Mouse (Mus musculus): ENCODE data around the gene Ppp2r2d. TPM values are rescaled to one million over a fixed set of nuclear protein-coding genes. Genes with fewer than 3 reads are reported as not detected.

Gene Ppp2r2d
- 49.2 and 69.8 TPM in 2 replicates for polyA plus RNA-seq (2011; ENCODE audit: insufficient read length, low read depth, missing spikeins)

DNA sequence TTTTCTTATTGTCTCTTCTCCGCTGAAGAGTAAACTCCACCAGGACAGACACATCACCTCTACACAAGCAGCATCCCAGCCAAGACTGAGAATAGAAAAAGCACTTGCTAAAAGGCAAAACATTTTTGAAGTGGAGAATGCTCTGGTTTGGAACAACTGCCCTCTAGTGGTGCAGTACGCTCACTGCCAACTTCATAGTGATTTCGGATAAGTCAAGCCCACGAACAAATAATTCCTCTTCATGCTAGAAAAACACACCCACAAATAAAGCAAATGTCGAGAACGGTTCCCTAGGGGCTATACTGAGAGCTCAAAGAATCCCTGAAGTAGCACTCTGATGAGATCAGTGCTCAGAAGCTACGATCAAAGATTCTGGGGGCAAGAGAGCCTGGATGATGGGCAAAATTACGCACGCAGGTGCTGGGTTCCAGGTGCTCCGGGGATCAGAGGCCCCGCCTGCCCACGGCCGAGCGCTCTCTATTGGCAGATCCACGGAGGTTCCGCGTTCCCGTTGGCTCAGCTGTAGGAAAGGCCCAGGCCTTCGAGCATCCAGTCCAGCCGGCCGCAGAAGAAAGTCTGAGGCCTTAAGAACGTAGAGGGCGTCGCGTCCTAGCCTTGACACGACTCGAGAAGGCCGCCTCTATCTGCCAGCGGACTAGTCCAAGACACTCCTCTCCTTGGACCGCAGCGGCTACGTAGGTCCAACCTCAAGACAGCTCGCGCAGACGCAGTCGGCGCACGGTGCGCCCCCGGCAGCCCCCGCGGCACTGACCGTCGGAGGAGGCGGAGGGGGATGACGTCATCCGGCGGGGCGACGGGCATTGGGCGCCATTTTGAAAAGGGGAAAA is at the start of gene Ppp2r2d, which contains the start of gene Mapk1ip1:
Gene Ppp2r2d, plus strand, starts transcription at position 536 of the 848 bp plus-strand sequence.
Gene Mapk1ip1, minus strand, starts transcription at position 730 of the 848 bp plus-strand sequence.
- Histone ChIP-seq H3K4me1 (ENCODE audit: control insufficient read depth, insufficient read depth, low read length) (peaks cover 12% of the 10 kb centered on the region), H3K27ac (ENCODE audit: insufficient read depth, low read length) (peak within 1 kb of the TSS; percentile 88), H3K4me3 (ENCODE audit: insufficient read depth, low read length) (peak within 1 kb of the TSS; percentile 97)
- TF ChIP-seq POLR2A (IDR thresholded peaks at IDR 0.05; ENCODE audit: low read depth, low read length) (peak; percentile 95), CTCF (IDR thresholded peaks at IDR 0.05; ENCODE audit: borderline replicate concordance, insufficient read depth, low read length) (0 out of 2 replicates have a peak, but pooled peaks have one; percentile 16)

DNA sequence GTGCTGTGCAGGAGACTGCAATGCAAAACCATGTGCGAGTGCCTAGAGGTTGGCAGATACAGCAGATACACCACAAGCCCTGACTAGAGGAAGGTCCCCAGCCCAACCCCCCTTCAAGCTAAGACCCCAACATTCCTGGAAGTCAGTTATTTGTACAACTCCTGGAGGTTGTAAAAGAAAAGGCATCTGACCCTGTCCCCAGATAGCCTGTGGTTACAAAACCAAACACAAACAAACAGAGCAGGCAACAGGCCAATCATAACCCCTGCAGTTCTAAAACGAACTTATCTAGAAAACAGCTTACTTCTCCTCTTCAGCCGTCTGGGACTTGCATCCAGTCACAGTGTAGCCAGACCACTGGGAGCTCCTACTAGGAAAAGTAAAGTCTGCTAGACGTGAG is 42.5 kb upstream of the Ppp2r2d start:
- H3K27ac ChIP-seq (ENCODE audit: insufficient read depth, low read length) = no peak overlapping the region
- no peaks in the 10 kb centered on the region for H3K4me1 ChIP-seq (ENCODE audit: control insufficient read depth, insufficient read depth, low read length)
- no peak overlapping the region for H3K4me3 ChIP-seq (ENCODE audit: insufficient read depth, low read length)
- TF ChIP-seq CTCF (IDR thresholded peaks at IDR 0.05; ENCODE audit: borderline replicate concordance, insufficient read depth, low read length) (no peak), POLR2A (IDR thresholded peaks at IDR 0.05; ENCODE audit: low read depth, low read length) (no peak)

DNA sequence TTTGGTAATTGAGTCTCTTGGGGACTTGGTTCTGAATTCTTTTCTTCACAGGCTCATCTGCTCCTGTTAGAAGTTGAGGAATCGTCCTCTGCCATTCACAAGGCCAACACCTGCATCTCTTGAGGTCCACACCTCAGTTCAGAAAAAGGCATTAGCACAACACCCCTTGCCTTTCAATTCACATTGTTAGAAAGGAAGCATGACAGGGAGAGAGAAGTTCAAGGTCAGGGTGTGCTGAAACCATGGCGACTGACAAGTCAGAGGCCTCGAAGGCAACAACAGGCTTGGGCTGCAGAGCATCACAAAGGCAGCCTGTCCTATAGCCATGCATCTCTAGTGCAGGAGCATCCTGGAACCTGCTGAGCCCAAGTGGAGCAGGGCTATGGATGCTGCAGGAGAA is 38.7 kb upstream of the Ppp2r2d start:
- Histone ChIP-seq H3K4me1 (ENCODE audit: control insufficient read depth, insufficient read depth, low read length) (no peaks in the 10 kb centered on the region), H3K4me3 (ENCODE audit: insufficient read depth, low read length) (no peak overlapping the region), H3K27ac (ENCODE audit: insufficient read depth, low read length) (no peak overlapping the region)
- TF ChIP-seq POLR2A (IDR thresholded peaks at IDR 0.05; ENCODE audit: low read depth, low read length) (no peak), CTCF (IDR thresholded peaks at IDR 0.05; ENCODE audit: borderline replicate concordance, insufficient read depth, low read length) (no peak)

DNA sequence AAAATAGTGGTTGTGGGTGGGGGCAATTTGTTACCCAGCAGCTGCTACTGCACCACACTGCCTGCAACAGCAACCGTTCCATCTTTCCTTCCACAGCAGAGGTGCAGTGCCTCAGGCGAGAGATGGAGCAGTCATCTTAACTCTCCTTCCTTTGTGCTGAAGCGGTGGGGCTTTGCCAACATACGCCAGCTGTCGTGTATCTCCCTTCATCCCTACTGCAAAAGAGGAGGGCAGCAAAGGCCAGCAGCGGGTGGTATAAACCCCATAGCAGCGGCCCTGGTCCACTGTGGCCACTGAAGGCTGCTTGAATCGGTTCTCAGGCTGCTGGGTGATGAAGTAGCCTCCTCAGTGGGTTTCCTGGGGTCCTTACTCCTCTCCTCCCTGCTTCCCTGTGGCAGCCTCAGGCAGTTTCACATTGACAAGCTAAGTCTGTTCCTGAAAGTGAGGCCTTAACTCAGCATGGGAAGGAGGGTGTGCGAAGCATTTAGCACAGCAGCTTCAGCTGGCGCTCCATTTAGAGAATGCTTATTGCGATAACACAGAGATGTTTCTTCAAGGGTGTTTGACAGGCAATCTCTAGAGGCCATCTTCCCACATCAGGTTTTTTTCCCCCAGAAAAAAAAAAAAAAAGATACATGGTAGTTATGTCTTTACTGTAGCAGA is 32.5 kb upstream of the Ppp2r2d start:
- no peak for TF ChIP-seq POLR2A (IDR thresholded peaks at IDR 0.05; ENCODE audit: low read depth, low read length)
- TF ChIP-seq CTCF (IDR thresholded peaks at IDR 0.05; ENCODE audit: borderline replicate concordance, insufficient read depth, low read length) = no peak
- no peak overlapping the region for H3K4me3 ChIP-seq (ENCODE audit: insufficient read depth, low read length)
- H3K4me1 ChIP-seq (ENCODE audit: control insufficient read depth, insufficient read depth, low read length) = peaks cover 3% of the 10 kb centered on the region; the same call in 1 of the 2 replicates
- no peak overlapping the region for H3K27ac ChIP-seq (ENCODE audit: insufficient read depth, low read length)

DNA sequence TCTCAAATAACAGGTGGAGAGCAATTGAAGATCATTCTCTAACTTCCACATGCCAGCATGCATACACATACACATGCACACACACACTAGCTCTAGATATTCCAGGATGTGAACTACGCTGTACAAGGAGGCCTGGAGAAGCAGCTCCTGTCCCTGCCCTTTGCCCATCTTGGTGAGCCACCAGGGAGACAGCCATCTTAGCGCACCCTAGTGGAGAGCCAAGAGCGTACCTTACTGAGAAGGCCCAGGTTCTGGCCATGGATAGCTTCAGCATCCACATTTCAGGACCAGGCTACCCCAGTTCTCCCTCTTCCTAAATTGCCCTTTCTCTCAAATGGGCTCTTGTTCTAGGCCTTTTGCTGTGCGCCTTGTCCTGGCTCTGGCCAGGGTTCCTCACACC is 27.6 kb upstream of the Ppp2r2d start:
- Histone ChIP-seq H3K27ac (ENCODE audit: insufficient read depth, low read length) (no peak overlapping the region), H3K4me1 (ENCODE audit: control insufficient read depth, insufficient read depth, low read length) (peaks cover 3% of the 10 kb centered on the region; the same call in 1 of the 2 replicates)
- TF ChIP-seq POLR2A (IDR thresholded peaks at IDR 0.05; ENCODE audit: low read depth, low read length) (no peak), CTCF (IDR thresholded peaks at IDR 0.05; ENCODE audit: borderline replicate concordance, insufficient read depth, low read length) (0 out of 2 replicates have a peak, but pooled peaks have one; percentile 3)

DNA sequence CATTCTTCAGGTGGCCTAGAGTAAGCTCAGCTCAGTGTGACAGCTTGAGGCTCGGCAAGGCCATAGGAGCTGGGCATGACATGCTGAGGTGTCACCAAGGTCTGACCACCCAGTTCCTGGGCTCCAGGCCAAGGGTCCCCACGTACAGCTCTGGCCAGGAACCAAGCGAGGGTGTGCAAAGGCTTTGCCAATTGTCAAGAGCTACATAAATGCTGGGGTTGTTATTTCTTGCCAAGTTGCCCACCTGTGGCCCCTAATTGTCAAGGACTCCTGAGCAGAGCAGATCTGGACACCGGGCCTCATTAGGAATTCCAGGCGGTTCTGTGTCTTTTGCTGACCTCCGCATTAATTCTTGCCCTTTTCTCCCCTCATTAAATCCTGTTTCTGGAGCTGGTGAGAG is 21.5 kb upstream of the Ppp2r2d start:
- H3K27ac ChIP-seq (ENCODE audit: insufficient read depth, low read length) = no peak overlapping the region
- no peak overlapping the region for H3K4me3 ChIP-seq (ENCODE audit: insufficient read depth, low read length)
- H3K4me1 ChIP-seq (ENCODE audit: control insufficient read depth, insufficient read depth, low read length) = no peaks in the 10 kb centered on the region
- TF ChIP-seq CTCF (IDR thresholded peaks at IDR 0.05; ENCODE audit: borderline replicate concordance, insufficient read depth, low read length) = no peak
- TF ChIP-seq POLR2A (IDR thresholded peaks at IDR 0.05; ENCODE audit: low read depth, low read length) = no peak

More for the DNA sequence above, 27.6 kb upstream of the Ppp2r2d start:
- H3K4me3 ChIP-seq (ENCODE audit: insufficient read depth, low read length) = no peak overlapping the region

DNA sequence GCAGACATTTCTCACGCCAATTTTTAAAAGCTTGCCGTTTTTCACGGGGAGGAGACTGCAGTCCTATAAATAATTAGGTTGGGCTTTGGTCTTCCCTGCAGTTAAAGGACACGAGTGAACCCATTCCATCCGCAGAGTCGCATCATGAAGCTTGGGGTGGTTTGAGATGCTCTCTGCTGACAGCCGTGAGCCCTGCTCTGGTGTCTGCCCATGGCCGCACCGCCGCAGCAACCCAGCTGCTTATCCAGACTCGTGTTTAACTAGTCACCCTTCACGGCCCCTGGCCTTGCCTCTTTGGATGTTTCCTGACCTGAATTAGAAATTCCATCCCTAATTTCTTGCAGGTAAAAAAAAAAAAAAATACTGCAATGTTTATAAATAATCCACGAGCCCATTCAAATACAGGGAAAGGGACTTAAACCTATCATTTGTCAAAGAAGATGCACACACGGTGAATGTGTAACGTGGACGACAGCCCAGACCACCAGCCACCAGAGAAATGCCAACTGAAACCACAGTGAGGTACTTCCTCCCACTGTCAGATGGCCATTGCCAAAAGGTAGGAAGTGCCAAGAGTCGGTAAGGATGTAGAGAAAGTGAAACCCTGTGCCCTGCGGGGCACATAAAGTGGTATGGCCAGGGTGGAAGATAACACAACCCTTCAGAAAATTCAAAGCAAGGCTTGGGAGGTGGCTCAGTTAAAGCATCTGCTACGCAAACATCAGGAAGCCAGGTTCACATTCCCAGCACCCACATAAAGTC is 20.7 kb upstream of the Ppp2r2d start:
- TF ChIP-seq POLR2A (IDR thresholded peaks at IDR 0.05; ENCODE audit: low read depth, low read length) (no peak), CTCF (IDR thresholded peaks at IDR 0.05; ENCODE audit: borderline replicate concordance, insufficient read depth, low read length) (no peak)
- no peak overlapping the region for H3K27ac ChIP-seq (ENCODE audit: insufficient read depth, low read length)
- H3K4me1 ChIP-seq (ENCODE audit: control insufficient read depth, insufficient read depth, low read length) = no peaks in the 10 kb centered on the region
- no peak overlapping the region for H3K4me3 ChIP-seq (ENCODE audit: insufficient read depth, low read length)

DNA sequence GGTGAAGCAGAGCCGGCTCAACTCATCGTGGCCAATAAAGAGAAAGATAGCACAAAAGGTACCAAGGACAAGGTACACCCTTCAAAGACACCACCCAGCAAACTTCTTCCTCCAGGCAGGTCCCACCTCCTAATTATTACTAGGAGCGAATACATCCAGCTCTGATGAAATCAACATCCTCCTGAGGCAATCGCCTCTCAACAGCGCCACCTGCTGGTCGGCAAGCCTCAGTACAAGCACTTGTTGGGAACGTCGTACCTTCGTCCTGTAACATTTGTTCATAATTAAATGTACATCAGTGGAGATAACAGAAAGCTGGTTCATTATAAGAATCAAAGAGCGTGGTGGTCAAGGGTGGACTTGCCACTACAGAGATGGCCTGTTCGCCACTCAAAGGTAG is 18.1 kb upstream of the Ppp2r2d start:
- TF ChIP-seq POLR2A (IDR thresholded peaks at IDR 0.05; ENCODE audit: low read depth, low read length) (no peak), CTCF (IDR thresholded peaks at IDR 0.05; ENCODE audit: borderline replicate concordance, insufficient read depth, low read length) (peak; percentile 97)
- no peak overlapping the region for H3K4me3 ChIP-seq (ENCODE audit: insufficient read depth, low read length)
- H3K27ac ChIP-seq (ENCODE audit: insufficient read depth, low read length) = no peak overlapping the region
- H3K4me1 ChIP-seq (ENCODE audit: control insufficient read depth, insufficient read depth, low read length) = no peaks in the 10 kb centered on the region

DNA sequence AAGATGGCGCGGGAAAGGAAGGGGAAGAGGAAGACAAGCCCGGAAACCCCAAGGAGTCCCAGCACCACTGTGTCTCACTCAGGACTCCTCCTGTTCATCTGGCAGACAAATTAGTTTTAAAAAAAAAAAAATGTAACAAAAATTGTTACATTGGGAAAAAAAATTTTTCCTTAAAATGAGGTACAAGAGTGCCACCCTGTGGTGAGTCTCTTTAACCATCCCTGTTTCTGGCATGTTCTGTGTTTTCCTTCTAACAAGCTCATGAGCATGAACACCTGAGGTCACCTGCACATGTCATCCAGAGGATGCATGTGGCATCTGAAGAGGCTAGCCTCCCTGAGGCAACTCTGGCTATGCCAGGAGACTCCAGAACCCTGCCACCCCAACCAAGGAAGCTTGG is 10.9 kb upstream of the Ppp2r2d start:
- Histone ChIP-seq H3K4me3 (ENCODE audit: insufficient read depth, low read length) (no peak overlapping the region), H3K4me1 (ENCODE audit: control insufficient read depth, insufficient read depth, low read length) (no peaks in the 10 kb centered on the region), H3K27ac (ENCODE audit: insufficient read depth, low read length) (no peak overlapping the region)
- TF ChIP-seq CTCF (IDR thresholded peaks at IDR 0.05; ENCODE audit: borderline replicate concordance, insufficient read depth, low read length) (no peak), POLR2A (IDR thresholded peaks at IDR 0.05; ENCODE audit: low read depth, low read length) (no peak)

Measured in embryonic fibroblast, embryonic 13.5 days (primary cell).